Mouse (Mus musculus): ENCODE results near the gene Gm49405.
"Not testable (repeated sequence)": the region's sequence is repeated elsewhere in the genome, so short reads cannot be mapped to it uniquely, and the experiment has no call there.

Gm49405 gene

DNA sequence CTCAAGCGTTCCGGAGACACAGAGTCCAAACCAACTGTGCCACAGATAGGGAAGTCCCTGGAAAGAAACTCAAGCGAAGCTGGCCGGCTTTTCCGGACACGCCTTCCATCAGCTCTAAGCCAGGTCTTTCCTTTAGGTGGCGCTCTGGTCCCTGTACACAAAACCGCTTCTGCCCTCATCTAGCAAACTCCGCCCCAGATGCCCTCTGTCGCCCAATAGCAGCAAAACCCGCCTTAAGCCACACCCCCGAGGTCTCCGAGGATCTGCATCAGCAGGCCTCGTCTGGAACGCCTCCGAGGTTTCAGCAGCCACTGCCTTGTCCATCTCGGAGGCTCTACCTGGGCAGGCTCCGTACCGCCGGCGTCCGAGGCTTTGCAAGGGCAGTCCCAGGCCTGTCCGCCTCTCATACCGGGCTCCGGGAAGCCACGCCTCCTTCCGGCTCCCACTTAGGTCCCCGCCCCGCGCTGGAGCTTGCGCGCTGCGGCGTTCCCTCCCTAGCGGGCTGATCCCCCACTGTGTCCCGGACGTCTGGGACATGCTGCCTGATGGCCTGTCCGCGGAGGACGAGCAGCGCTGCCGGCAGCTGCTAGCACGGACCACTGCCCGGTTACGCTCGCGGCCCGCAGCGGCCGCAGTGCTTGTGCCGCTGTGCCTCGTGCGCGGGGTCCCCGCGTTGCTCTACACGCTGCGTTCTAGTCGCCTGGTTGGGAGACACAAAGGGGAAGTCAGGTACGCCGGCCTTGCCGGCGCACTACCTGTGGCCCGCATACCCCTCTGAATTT is at the start of gene Gm49405, which contains the start of gene Nudt8:
Gene Gm49405, plus strand, starts transcription at position 508 of the 782 bp plus-strand sequence.
Gene Nudt8, plus strand, starts transcription at position 462 of the 782 bp plus-strand sequence.
- CTCF ChIA-PET = interaction anchor here (0.6 to 1.4 kb wide), 5 partner anchors 11 to 295 kb away, joined by 3 to 12 read pairs (median 4); no protein-coding TSS in a partner anchor

DNA sequence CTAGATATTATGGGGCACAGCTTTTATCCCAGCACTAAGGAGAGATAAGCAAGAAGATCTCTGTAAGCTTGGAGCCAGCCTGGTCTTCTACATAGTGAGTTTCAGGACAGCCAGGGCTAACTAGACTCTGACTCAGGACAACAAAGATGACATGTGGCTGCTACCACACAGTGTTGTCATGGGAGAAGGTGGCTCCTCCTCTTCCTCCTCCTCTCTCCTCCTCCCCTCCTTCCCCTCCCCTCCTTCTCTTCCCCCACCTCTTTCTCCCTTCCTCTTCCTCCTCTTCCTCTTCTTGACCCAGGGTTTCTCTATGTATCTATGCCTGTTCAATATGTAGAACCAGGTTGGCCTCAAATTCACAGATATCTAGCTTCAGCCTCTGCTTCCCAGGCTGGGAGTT is 49.0 kb upstream of the Gm49405 start:
- CTCF ChIA-PET = no interaction called here

DNA sequence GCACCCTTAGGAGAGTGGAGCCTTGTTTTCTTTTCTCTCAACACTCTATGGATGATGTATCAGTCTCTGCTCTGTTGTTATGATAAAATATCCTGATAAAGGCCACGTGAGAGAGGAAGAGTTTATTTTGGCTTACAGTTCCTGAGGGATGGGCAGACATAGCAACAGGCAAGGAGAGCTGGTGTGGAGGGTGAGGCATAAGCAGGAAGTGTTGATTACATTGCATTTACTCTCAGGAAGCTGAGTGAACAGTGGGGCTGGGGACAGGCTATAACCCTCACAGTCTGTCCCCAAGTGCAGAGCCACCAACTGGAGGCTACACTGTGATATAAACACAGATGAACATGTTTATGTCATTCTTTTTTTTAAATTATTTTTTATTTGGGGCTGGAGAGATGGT is 48.3 kb upstream of the Gm49405 start:
- CTCF ChIA-PET = interaction anchor here (0.6 kb wide), 1 partner anchor 47 kb away, joined by 4 read pairs; no protein-coding TSS in a partner anchor

DNA sequence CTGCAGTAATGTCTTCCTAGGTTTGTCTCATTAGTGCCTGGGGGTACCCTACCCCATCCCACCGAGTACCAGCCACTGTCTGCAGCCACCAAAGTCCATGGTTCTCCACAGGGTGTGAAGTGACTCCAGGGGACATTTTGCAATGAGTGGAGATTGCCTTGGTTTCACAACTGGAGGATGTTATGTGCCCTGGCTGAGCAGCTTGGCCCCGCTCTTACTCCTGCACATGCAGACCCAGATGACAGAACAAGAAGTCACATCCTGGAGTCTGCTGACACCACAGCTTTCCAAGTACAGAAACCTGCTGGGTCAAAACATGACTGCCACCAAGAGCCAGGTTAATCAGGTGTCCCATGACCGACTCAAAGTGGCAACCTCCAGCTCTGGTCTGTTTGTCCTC is 45.4 kb upstream of the Gm49405 start:
- CTCF ChIA-PET = no interaction called here

DNA sequence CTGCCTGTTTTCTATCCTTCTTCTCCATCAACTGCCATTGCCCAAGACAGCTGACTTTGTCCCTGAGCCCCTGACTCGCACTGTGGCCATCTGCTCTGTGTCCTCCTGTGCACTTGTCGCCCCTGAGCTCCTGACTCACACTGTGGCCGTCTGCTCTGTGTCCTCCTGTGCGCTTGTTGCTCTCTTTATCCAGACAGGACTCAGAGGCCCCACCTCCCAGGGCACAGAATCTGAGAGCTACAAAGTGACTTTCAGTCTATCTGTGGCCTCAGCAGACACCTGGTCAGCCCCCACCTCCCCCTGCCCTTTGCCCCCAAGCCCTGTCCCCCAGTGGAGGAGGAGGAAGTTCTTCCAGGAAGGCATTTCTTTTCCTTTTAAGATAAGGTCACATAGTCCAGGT is 44.6 kb upstream of the Gm49405 start:
- CTCF ChIA-PET = no interaction called here

DNA sequence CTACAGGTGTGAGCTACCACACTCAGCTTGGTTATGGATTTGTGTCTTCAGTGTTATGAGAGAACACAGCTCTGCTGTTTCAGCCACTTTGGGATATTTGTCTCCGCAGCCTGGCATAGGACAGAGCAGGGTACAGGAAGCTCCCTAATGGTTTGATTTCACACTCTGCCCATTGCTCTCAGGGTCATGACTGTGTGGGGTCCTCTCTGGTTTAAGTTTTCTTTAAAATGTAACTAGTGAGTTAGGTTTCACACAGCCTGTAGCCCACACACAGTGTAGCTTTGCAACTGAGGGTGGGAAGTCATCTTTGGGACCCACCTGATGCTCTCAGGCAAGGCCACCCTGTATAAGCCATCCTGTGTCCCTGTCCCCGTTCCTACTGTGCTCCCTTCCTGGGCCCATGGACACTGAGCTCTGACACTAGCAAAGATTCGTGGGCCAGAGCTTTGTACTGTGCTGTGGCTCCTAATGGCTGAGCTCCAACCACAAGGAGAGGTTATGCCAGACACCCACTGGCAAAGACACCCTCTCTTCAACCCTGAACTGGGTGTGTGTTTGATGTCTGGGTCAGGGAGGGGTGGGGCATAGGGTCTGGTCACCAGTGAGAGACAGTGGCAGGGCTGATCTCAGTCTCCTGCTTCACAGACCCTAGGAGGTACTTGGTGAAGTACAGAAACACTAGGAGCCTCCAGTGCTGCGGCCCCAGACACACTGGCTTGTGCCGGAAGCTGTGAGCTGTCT is 43.0 kb upstream of the Gm49405 start:
- CTCF ChIA-PET = not testable (repeated sequence)

DNA sequence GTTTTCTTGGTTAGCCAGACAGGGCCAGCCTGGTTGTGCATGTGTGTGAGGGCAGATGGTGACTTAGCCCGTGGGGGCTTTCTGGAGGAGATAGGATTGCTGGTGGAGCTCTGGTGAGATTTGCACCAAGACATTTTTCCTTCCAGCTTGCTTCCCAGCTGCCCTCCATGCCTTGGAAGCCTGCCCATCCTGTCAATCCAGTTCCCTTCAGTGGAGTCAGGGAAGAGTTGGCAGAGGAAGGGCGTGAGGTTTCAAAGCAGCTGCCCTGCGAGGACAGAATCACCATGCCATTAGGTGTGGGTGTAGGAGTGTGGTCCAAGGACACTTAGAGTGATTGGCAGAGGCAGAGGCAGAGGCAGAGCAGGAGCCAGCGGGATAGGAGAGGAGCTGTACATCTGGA is 42.0 kb upstream of the Gm49405 start, which contains the start of gene Aldh3b3:
Gene Aldh3b3, plus strand, starts transcription at position 176 of the 400 bp plus-strand sequence.
- CTCF ChIA-PET = no interaction called here

DNA sequence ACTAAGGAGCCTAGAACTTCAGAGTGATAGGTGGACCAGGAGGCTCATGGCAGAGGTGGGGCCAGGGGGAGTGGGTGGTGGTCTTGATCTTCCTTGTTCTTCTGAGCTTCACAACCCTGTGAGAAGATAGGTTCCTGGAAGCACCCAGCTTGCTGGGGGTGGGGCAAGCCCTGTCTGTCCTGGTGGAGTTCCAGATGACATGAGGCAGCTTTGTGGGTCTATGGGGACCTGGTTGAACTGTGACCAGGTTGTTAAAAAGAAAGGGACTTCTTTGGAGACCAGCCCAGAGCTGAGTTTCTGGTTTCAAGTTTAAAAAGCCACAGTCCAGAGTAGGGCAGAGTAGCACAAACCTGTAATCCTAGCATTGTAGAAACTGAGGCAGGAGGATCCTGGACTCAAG is 41.4 kb upstream of the Gm49405 start:
- CTCF ChIA-PET = no interaction called here

DNA sequence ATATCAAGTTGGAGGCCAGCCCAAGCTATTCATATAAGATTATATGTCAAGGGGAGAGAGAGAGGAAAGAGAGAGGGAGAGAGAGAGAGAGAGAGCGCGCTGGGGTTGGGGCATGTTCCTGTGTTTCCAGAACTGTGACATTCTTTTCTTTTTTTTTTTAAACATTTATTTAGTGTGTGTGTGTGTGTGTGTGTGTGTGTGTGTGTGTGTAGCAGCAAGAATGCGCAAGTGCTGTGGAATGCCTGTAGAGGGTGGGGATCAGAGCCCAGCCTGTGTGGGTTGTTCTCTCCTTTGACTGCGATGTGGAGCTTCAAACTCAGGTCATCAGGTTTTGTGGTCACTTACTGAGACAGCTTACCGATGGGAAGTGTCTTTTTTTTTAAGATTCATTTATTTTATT is 40.2 kb upstream of the Gm49405 start:
- CTCF ChIA-PET = interaction anchor here (0.6 kb wide), 2 partner anchors 13 to 229 kb away, joined by 3 to 4 read pairs; no protein-coding TSS in a partner anchor

DNA sequence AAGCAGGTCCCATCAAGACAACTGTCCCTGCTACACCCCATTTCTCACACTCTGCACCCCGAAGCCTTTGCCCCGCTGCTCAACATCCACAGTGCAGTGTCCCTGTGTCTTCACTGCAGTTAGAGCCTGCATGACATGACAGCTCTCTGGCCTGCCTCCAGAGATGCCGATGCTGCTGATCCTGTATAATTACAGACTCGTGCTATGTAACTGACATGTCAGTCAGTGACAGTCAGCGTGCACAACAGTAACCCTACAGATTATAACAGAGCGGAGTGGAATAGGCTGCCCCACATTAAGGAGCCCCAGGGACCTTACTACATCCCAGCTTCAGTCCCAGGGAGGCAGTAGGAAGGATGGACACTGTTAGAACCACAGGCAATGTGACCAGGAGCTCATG is 38.6 kb upstream of the Gm49405 start:
- CTCF ChIA-PET = not testable (repeated sequence)

DNA sequence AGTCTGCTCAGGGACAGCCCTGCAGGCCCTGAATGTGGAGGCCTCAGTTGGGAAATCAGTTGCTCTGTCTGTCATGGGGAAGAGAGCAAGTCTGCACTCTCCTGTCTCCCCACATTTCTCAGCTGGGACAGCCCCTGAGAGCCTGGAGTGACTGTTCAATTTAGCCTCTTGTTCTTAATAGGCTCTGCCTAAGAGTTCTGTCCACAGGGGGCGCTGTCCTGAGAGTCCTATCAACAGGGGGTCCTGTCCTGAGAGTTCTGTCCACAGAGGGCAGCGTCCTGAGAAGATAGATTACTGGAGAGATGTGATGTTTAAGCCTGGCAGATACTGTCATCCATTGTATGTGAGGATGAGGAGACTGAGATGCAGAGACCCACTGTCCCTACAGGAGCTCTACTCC is 38.0 kb upstream of the Gm49405 start:
- CTCF ChIA-PET = no interaction called here

DNA sequence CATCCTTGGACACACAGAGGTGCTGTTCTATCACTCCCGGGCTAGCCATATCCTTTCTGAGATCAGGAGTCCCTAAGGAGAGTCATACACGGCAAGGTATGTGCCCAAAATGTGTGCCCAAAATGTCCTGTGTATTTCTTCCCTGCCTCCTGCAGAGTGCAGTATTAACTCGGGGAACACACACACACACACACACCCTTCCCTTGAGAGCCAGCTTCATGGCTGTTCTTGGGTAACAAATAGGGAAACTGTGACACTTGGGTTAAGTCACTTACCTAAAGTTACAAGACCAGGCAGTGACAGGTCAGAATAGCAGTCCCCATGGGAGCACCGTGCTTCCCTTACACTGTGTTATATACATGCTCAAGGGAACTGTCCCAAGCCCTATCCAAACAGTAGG is 36.4 kb upstream of the Gm49405 start:
- CTCF ChIA-PET = no interaction called here

DNA sequence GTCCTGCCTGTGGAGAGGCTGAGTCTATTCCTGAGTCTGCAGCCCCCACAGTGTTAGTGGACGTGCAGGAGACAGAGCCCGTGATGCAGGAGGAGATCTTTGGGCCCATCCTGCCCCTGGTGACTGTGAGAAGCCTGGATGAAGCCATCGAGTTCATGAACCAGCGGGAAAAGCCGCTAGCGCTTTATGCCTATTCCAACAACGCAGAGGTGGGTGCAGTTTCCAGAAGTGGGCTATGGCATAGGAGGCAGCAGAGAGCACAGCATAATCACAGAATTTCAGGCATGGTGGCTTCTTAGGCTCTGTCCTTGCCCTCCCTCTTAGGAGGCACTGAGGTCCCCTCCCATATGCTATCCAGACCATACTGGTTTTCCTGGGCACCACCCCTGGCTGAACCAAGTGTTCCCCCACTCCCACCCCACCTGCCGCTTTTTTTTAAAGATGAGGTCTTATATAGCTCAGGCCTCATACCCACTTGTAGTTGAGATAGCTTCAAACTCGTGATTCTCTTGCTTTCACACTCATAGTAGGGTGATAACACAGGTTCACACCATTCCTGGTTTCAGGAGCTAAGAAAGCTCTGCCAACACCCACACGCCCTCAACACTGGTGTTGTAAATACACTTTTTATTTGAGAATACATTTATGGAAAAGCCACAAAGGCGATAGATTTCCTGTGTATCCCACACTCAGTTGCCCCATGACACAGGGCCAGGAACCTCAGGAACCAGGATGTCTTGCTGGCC is 33.9 kb upstream of the Gm49405 start:
- CTCF ChIA-PET = interaction anchor here (0.6 kb wide), 1 partner anchor 13 kb away, joined by 5 read pairs; no protein-coding TSS in a partner anchor

DNA sequence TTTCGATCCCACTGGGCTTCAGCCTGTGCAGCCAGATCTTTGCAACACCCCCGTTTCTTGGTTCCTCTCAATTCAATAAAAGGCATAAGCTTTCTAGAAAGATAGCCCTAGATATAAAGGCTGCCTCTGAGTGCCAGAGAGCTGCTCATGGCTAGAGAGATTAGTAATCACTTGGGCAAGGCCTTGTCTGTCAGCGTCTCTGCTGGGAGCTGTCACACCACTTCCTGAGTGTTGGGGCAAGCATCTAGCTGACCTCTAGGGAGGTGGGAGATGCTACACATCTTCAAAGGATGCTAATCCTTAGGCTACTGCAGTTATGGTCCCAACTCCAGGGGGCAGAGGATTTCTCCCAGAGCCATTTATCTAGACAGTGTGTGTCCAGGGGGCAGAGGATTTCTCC is 33.2 kb upstream of the Gm49405 start:
- CTCF ChIA-PET = interaction anchor here (0.6 kb wide), 1 partner anchor 14 kb away, joined by 5 read pairs; no protein-coding TSS in a partner anchor

DNA sequence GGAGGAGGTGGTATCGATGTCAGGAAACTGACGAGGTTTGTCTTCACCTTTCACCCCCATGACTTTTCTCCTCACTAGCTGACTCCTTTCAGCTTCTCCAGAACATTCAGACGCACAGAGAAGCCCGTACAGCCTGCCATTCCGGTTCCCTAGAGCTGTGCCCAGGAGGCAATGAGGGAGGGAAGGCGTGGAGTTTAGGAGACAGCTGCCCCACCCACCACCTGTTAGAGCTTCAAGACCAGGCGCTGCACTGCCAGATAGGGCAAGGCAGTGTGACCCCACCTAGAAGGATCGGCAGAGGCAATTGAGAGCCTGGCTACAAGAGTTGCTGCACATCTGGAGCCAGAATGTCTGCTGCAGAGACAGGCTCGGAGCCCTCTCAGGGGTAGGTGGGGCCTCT is 28.2 kb upstream of the Gm49405 start, which contains the start of gene Aldh3b2:
Gene Aldh3b2, plus strand, starts transcription at position 100 of the 400 bp plus-strand sequence.
- CTCF ChIA-PET = interaction anchor here (0.6 kb wide), 1 partner anchor 123 kb away, joined by 3 read pairs; no protein-coding TSS in a partner anchor

DNA sequence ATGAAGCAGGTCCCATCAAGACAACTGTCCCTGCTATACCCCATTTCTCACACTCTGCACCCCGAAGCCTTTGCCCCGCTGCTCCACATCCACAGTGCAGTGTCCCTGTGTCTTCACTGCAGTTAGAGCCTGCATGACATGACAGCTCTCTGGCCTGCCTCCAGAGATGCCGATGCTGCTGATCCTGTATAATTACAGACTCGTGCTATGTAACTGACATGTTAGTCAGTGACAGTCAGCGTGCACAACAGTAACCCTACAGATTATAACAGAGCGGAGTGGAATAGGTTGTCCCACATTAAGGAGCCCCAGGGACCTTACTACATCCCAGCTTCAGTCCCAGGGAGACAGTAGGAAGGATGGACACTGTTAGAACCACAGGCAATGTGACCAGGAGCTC is 25.8 kb upstream of the Gm49405 start:
- CTCF ChIA-PET = not testable (repeated sequence)

DNA sequence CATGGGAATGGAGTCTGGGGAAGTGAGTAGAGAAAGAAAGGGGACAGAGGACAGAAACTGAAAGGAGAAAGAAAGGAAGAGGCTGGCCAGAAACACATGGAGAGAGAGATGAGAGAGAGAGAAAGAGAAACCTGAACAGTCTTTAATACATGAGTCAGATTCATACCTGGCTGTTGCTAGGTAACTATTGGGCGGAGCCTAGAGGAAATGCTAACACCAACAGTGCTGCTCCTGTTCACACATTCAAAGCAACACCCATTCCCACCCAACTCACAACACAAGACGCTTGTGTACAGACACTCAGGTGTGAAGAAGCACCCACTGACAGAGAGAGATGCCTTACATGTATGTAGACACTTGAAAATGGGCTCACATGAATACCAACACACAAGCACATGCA is 24.6 kb upstream of the Gm49405 start:
- CTCF ChIA-PET = no interaction called here

DNA sequence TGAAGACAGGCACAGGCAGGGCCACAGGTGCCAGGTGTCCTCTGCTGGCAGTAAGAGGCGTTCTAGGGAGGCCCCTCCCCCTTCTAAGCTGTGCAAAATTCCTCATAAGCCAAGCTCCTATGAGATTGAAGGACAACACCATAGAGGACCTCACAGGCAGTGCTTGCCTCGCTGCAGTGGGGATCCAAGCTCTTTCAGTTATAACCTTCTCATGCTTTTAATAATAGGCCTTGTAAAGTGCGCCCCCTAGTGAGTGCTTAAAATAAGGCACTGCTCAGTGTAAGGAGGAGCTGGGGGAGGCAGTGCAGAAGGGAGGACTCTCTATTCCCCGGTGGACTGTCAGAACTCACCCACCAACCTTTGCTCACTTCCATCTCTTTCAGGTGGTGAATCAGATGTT is 20.1 kb upstream of the Gm49405 start:
- CTCF ChIA-PET = interaction anchor here (0.5 to 1.3 kb wide), 7 partner anchors 9 to 90 kb away, joined by 3 to 11 read pairs (median 3); no protein-coding TSS in a partner anchor

DNA sequence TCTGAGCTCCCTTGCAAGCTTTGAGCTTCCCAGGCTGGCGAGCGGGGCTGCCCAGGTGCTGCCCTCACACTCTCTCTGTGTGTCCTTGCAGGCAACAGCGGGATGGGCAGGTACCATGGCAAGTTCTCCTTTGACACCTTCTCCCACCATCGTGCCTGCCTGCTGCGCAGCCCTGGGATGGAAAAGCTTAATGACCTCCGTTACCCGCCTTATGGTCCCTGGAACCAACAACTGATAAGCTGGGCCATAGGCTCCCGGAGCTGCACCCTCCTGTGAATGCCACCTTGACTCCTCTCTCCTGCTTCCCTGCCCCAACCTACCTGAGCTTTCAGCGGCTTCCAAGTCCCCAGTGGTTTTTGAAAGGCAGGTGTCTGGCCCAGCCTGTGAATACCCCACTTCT is 19.5 kb upstream of the Gm49405 start:
- CTCF ChIA-PET = interaction anchor here (0.5 to 1.3 kb wide), 7 partner anchors 10 to 91 kb away, joined by 3 to 11 read pairs (median 3); no protein-coding TSS in a partner anchor

DNA sequence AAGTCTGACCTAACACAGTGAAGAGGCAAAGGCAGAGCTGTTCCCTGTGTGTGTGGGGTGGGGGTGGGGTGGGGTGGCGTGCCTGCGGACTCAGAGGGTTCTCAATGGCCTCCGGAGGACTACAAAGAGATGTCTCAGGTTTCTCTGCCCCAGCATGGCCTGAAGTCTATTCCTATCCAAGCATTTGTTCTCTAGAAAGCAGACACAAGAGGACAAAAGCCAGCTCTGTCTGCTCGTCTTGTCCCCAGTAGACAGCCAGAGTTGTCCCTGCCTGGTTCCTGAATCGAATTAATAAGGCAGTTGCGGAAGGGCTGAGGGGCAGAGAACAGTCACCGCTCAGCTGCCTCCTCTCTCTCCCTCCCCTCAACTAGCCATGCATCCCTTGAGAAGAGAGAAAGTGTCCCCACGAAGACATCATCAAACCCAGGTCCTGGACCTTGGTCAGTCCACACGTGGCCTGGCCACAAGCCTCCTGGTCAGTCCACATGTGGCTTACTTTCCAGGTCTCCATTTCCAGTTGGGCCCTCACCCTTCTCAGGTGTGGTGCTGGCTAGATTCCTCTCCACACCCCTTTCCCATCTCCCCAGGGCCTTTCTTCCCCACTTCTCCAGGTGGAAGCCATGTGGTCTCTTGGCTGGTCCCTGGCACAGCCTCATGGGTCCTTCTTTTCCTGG is 16.8 kb upstream of the Gm49405 start:
- CTCF ChIA-PET = no interaction called here

DNA sequence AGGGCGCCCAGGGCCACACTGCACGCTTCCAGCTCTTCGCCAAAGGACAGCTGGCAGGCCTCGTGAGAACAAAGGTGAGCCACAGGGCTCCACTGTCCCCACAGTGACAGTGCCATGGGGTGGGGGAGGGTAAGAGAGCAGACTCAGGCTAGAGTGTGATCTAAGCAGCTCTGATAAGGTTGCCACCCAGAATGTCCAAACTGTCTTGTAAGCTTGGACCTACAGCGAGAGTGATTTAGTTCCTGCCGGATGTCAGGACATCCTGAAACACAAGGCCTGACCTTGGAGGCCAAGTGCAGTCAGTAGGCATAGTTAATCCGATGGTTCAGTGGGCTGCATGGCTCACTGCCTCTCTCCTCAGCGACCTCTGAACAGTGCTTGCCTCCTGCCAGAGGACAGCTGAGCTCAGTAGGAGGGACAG is 15.2 kb upstream of the Gm49405 start:
- CTCF ChIA-PET = interaction anchor here (0.5 to 1.7 kb wide), 3 partner anchors 10 to 329 kb away, joined by 3 to 4 read pairs (median 3); no protein-coding TSS in a partner anchor

Data from spleen, embryonic (tissue).